Mouse (Mus musculus) small intestine, adult 2 months (tissue): Measurements from ENCODE around the gene Rpl36a-ps1.

Experiments used
- CTCF ChIP-seq: fragments of 200-500 bp; IDR thresholded peaks from 2 replicates; pipeline ENCODE4 v1.5.1; 2012; ENCODE audit warnings: low read depth, mild to moderate bottlenecking, control low read depth, inconsistent platforms, low read length, moderate library complexity, mixed read lengths; ENCODE audit not compliant: insufficient replicate concordance, insufficient read length; ENCODE audit errors: extremely low read depth
- POLR2A ChIP-seq: fragments of 200-500 bp; IDR thresholded peaks from 2 replicates; pipeline ENCODE4 v1.6.1; 2012; ENCODE audit warnings: low read depth, mild to moderate bottlenecking, control low read depth, inconsistent platforms, low read length, moderate library complexity

- TF ChIP-seq CTCF, result no peak
- TF ChIP-seq POLR2A, result no peak
Measured at GRCm38 (mm10) chr14:98990636-98991035, 3.5 kb downstream of the Rpl36a-ps1 start.
